Mouse (Mus musculus): Measurements from ENCODE around the gene Dusp19.

The Dusp19 gene

GRCm38 (mm10) chr2:80638364-80639241 lies 21.8 kb downstream of the Dusp19 start:
- DNase-seq (ENCODE audit: low spot score in 2 of 2), result peak; percentile 79 to 83

GRCm38 (mm10) chr2:80639398-80639797 lies 22.6 kb downstream of the Dusp19 start:
- DNase-seq (ENCODE audit: low spot score in 2 of 2), result no peak

GRCm38 (mm10) chr2:80639864-80640263 lies 23.0 kb downstream of the Dusp19 start:
- no peak for DNase-seq (ENCODE audit: low spot score in 2 of 2)

- DNase-seq (ENCODE audit: low spot score in 2 of 2), result no peak
Observed at GRCm38 (mm10) chr2:80661414-80661813, 44.6 kb downstream of the Dusp19 start.

- no peak for DNase-seq (ENCODE audit: low spot score in 2 of 2)
Observed at GRCm38 (mm10) chr2:80662682-80663081, 45.8 kb downstream of the Dusp19 start.

GRCm38 (mm10) chr2:80667396-80667964 lies 50.6 kb downstream of the Dusp19 start:
- no peak for DNase-seq (ENCODE audit: low spot score in 2 of 2)

- DNase-seq (ENCODE audit: low spot score in 2 of 2), result no peak
Observed at GRCm38 (mm10) chr2:80669868-80670666, 53.2 kb downstream of the Dusp19 start.

- DNase-seq (ENCODE audit: low spot score in 2 of 2), result no peak
Observed at GRCm38 (mm10) chr2:80678803-80679202, 62.0 kb downstream of the Dusp19 start.

Data from natural killer cell, adult 2 months (primary cell).